Mouse (Mus musculus) spleen, postnatal 10 days (tissue): ENCODE measurements around the gene Pcsk6.
"Not testable (repeated sequence)": the region's sequence is repeated elsewhere in the genome, so short reads cannot be mapped to it uniquely, and the experiment has no call there.

Experiments
- DNase-seq, 2 experiments: peaks; one replicate each; pipeline ENCODE4 v3.0.0; 2021 to 2022; ENCODE audit warnings: low spot score in 2 of 2

Pcsk6 gene

GRCm38 (mm10) chr7:66047975-66048374, 186.4 kb downstream of the Pcsk6 start:
- DNase-seq: no peak

DNA sequence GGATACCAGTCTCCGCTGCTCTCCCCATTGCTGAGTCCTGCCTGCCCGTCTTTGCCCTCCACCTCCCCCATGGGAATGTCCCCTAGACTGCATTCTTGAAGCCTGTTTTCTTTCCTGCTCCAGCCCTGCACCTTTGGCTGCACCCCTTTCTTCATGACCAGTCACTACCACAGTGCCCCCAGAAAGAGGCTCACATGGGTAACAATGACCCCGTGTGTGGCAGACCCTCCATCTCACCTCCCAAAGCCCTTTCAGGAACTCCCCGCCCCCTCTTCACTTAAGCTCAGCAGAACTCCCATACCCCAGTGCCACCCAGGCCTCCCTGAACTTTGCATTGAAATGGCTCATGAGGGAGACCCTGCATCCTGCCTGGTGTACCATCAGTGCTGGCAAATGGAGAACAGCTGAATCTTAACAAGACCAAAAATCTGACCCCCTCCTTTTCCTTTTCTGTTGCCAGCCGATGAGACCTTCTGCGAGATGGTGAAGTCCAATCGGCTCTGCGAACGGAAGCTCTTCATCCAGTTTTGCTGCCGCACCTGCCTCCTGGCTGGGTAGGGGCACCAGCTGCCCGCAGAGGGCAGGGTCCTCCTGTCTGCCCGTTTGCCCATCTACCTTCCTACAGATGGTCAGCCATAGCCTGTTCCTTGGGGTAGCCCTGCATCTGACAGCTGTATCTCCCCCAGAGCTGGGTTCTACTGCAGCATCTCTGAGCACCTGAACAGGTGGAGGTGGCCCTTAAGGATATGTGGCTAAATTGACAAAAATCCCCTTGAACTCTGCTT, 187.1 kb downstream of the Pcsk6 start:
- DNase-seq: no peak

- DNase-seq: no peak
These were observed 192.5 kb downstream of the Pcsk6 start for GRCm38 (mm10) chr7:66053946-66054483.

GRCm38 (mm10) chr7:66055356-66055755, 193.8 kb downstream of the Pcsk6 start:
- DNase-seq: not testable (repeated sequence)

DNA sequence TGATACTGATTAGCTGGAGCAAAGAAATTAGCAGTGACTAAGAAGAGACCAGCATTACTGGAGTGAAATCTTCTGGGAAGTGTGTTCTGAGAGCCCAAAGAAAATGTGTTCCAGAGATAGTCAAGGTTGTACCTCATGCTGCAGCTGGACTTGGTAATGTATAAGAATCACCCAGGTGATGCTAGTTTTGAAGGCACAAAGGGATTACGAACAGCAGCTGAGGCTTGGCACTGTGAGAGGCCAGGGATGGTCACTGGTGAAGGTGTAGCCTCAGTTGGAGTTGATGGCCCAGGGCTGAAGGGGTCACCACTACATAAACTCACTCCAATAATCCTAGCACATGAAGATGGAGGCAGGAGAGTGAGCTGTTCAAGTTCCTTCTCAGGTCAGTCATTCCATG, 197.2 kb downstream of the Pcsk6 start, which contains the start of gene Snrpa1:
Snrpa1 (plus strand) TSS at position 301 of the 400 bp plus-strand sequence.
- DNase-seq: no peak

GRCm38 (mm10) chr7:66060066-66060956, 198.8 kb downstream of the Pcsk6 start:
- DNase-seq: peak; percentile 86 to 90

DNA sequence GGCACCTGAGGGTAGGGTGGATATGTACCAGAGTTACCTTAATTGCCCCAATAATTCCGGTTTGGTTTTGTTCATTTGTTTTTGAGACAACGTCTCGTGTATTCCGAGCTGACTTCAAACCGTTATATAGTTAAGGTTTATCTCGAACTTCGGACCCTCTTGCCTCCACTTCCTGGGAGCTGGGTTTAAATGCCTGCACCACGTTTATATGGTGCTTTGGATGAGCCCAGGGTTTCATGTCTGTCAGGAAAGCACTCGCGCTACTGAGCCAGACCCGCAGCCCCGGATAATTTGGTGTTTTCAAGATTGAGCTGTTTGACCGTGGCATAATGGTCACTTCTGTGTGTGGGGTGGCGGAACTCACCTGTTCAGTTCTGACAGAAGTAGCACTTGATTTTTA, 199.5 kb downstream of the Pcsk6 start:
- DNase-seq: no peak

- DNase-seq: no peak
These were observed 214.9 kb downstream of the Pcsk6 start for GRCm38 (mm10) chr7:66076411-66076810.

GRCm38 (mm10) chr7:66079364-66080230, 218.1 kb downstream of the Pcsk6 start, which contains the start of gene Selenos:
TSS of gene Selenos (plus strand) at chr7:66079649.
- peak; percentile 90 to 96 for DNase-seq

DNA sequence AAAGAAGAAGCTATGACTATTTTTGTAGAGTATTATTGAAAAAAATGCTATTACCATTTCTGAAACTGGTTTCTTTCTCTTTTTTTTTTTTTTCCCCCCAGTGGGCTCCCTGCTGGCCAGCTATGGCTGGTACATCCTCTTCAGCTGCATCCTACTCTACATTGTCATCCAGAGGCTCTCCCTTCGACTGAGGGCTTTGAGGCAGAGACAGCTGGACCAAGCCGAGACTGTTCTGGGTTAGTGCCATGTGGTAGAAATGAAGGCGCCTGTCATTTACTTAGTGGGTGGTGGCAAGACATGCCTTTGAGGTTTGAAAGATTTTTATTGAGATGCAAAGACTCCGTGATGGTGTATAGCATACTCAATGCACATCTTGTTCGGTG, 218.7 kb downstream of the Pcsk6 start:
- DNase-seq: no peak

DNA sequence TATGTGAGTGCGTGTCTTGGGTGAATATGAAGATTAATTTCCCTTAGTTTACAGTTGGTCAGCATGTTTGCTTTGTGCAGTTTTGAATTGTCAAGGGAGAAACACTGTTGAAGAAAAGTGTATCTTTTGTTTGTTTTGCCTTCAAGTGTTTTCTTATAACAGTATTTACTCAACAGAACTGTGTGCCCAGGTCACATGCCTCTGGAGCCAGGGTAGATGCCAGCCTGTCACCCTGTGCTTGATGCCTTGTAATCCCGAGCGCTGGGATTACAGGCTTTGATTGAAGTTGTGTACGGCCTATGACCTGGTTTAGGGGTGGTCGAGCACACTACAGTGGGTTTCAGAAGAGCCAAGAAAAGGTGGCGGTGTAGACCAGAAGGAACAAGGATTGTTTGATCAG, 222.2 kb downstream of the Pcsk6 start:
- no peak for DNase-seq

DNA sequence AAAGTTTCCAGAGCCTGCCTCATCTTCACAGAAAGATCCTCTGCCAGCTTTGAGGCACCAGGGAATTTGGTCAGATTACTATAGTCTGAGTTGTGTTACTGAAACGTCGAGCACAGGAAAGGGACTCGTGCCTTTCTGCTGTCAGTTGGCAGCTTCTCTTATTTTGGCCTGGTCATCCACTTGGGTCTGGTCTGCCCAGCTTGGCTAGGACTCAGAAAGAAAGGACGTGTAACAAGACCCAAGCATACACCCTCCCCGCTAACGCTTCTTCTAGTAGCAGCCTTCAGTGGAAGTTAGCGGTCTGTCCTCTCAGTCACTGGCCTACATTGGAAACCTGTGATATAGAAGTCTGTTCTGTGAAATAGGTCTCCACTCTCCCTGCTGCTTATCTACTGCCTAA, 223.0 kb downstream of the Pcsk6 start:
- DNase-seq: no peak

- no peak for DNase-seq
These were observed 226.1 kb downstream of the Pcsk6 start for GRCm38 (mm10) chr7:66087652-66088051.

DNA sequence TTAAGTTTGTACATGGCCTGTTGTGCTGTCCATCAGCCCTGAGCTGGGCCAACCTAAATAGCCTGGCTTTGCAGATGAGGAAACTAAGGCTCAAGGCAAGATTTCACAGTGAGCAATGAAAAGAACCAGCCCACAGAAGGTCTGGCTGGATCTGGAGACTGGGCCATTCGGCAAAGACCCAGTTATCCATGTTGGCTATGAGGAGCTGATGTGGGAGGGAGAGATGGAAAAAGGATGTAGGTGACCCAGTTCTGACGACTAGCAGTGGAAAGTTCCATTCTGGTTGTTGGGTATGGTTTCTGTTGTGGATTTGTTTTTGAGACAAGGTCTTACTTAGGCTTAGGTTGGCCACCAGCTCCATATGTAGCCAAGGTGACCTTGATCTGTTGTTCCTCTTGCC, 226.5 kb downstream of the Pcsk6 start:
- DNase-seq: no peak

- no peak for DNase-seq
These were observed 229.2 kb downstream of the Pcsk6 start for GRCm38 (mm10) chr7:66090676-66091190.

DNA sequence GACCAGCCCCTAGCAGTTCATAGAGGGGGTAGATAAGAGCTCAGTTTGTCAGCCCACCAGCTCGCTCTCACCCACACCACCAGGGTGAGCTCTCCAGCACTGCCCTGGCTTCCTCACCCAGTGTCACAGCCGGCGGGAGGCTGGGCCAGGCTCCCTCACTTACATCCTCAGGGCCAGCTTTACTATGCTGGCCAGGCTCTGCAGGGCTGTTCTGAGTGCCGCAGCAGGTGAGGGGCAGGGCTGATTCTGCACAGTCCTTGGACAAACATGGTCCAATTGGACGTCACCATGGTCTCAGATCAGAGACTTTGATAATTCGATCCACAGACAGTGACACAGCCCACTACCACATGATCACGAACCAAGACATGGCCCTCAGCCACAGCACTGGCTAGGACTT, 230.0 kb downstream of the Pcsk6 start:
- no peak for DNase-seq

GRCm38 (mm10) chr7:66092656-66093055, 231.1 kb downstream of the Pcsk6 start:
- no peak for DNase-seq

DNA sequence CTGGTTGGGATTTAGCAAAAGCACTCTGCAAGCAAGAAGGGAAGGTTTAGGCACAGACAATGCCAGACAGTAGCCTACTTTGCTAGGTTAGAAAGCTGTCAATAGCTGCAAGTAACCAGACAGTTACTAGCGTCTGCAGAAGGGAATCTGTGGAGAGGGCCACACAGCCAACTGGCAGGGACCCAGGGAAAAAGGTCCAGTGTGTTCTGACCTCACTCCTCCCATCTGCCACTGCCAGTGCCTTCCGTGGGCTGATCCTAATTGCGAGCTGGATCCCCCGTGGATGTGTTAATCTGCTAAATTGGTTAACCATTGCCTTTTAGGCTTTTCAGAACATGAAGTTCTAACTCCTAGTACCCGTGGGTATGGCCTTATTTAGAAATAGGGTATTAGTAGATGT, 232.6 kb downstream of the Pcsk6 start:
- DNase-seq: no peak

- no peak for DNase-seq
These were observed 237.3 kb downstream of the Pcsk6 start for GRCm38 (mm10) chr7:66098803-66099202.
